Mouse (Mus musculus) layer of hippocampus, adult 11-12 months (tissue): ENCODE measurements around the gene Mgrn1.

Source experiments
- DNase-seq: peaks from one replicate; pipeline ENCODE4 v3.0.0; 2022; ENCODE audit warnings: low spot score

Gene Mgrn1

DNA sequence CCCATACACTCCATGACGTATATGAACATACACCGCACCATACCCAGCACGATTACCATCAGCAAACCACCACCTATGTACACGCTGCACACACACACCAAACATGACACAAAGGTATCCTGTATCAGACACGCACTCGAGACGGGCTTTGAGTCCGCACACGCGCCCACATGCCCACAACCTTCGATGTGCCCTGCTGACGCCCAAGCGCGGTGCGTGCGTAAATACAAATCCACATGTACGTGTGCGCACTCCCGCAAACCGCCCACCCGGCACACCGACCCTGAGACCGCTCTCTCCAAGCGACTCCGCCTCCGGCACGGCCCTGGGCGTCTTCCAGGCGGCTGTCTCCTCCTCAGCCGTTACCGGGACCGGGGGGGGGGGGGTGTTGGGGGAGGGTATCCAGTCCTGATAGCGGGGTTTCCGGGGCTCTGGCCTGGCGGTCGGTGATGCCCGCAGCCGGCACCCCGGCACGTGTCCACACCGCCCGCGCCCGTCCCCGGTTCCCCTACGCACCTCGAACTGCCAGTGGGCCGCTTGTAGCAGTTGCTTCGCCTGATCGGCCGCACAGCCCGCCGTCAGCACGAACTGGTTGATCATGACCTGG lies 6.8 kb upstream of the Mgrn1 start:
- DNase-seq: peak; percentile 55

DNA sequence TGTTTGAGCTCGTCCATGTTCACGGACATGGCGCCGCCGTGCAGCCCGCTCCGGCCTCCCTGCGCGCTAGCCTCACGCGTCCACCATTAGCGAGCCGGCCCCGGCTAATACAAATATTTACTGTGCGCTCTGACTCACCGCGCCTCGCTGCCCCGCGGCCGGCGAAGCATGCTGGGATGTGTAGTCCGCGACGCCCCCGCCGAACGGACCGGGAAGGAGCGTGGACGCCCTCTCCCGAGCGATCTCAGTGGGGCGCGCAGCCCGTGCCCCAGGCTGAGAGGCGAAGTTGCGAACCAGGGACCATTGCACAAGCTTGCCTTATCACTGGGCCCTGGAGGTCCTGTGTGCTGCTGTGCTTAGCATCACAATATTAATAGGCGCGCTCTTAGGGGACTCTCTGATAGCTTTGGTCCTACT lies 6.3 kb upstream of the Mgrn1 start:
- DNase-seq: peak; percentile 93

DNA sequence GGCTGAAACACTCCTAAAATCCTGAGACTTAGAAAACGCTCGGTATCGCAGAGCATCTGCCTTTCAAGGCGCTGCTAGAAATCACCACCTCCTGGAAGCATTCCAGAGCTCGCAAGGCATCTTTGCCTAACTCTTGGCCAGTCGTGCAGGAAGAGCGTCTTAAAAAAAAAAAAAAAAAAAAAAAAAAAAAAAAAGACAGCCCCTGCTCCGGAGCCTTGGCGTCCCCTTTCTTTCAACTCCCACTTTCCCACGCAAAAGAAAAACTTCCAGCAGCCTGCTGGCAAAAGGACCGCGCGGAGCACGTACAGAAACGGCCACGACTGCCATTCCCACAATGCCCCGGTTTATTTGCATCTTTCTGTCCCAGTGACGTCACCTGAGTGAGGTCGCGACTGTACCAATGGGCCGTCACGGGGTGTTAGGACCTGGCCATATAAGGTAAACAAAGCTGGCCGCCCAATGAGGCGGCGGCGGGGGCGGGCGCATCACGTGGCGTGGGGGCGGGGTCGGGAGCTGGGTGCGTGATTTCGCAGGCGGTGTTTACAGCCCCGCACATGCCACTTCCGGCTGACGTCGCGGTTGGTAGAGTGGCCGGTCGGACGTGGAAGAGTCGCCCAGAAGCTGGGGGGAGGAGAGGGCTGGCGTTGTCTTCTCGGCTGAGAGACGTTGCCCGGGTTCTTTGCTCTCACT lies 5.8 kb upstream of the Mgrn1 start, which contains the start of gene Ubald1:
Gene Ubald1 (minus strand): TSS at position 180 of the 690 bp plus-strand sequence.
- DNase-seq: peak; percentile 99

DNA sequence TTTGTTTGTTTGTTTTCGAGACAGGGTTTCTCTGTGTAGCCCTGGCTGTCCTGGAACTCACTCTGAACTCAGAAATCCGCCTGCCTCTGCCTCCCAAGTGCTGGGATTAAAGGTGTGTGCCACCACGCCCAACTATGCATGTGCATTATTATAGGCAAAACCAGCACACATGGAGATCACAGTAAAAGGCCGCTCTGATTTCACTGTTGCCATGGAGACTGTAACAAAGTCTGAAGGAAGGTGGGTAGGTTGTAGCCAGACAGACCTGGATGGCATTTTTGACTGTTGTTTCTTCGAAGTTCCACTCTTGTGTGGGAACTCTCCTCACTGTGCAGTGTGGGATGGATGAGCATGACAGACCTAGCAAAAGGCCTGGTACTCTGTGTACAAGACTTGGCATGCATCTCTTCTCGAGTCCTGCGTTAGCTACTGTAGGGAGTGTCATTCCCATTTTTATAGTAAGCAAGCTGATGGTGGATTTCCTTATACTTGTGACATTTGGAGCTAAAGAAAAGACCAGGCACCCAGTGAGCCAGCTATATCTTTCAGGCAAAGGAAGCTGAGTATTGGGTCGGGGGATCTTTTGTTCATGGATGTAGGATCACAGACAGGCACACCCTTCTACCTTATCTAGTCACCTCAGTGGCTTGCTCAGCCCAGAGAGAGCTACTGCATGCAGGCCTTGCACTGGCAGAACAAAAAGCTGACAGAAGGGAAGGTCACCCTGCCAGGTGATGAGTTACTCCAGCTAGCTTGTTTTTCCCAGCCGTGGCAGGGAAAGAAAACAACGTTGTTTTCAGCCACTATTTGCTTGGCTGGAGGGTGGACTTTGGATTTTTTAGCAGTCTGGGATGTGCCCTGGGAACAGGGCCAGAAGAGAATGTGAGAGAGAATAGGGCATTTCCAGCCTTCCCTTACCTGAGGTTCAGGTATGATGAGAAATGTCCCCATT lies 4.4 kb upstream of the Mgrn1 start:
- no peak for DNase-seq

DNA sequence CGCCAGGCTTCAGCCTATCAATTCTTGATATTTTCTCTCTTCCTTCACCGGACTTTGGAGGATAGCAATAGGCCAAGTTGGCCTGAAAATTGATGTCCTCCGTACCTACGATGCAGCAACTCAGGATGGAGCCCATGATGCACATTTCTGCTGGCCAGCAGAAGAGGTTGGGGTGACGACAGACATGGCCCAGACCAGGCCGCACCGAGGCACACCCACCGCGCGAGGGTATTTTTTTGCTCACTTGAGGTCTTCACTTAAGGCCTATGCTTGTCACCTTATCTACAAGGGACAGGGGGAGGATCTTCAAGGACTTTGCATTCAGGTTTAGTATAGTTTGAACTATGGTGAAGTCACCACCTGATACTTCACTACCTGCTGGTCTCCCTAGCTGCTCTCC lies 1.1 kb upstream of the Mgrn1 start:
- DNase-seq: no peak

DNA sequence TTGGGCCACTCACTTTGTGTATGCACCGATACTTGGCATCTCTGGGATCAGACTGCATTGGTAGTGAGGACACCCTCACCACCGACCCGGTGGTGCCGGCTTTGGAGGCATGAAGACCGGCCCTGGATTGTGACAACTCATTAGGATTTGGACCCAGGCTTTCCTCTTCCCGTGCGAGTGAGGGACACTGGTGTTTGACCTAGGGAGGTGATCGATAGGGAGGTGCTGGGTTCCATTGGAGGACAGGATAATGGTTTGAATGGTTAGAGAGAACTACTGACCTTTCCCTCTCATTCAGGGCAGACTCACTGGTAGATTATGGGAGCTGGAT lies 606 bp downstream of the Mgrn1 start:
- DNase-seq: no peak

DNA sequence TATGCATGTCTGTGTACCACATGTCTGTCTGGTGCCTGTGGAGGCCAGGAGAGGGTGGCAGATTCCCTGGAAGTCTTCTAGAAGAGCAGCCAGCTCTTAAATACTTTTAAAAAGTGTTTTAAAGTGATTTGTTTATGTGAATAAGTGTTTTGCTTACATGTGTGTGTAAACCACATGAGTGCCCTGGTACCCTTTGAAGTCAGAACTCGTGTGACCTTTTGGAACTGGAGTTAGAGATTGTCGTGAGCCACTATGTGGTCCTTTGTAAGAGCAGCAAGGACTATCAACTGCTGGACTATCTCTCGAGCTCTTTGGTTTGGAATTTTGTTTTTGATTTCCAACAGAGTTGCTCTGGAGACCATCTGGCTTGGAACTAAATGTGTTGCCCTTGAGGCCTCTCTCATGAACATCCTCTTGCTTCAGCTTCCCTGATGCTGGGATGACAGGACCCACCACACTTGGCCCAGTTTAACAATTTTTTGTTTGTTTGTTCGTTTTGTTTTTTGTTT lies 4.2 kb downstream of the Mgrn1 start:
- no peak for DNase-seq

DNA sequence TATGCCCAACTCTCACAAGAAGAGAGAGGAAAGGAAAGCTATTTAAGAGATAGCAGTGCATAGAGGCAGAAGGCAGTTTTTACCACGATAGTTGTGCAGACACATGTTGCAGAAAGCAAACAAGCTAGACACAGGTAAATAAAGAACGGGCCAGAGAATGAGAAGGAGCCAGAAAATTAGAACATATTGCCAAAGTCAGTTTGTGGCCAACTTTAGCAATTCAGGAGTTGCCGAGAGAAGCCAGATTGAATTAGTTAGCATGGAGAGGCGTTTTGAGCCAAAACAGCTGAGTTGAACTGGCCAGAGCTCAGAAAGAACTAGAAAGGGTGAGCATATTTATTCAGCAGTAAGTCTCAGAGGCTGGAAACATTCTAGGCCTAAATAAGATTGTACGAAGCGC lies 6.1 kb downstream of the Mgrn1 start:
- no peak for DNase-seq

DNA sequence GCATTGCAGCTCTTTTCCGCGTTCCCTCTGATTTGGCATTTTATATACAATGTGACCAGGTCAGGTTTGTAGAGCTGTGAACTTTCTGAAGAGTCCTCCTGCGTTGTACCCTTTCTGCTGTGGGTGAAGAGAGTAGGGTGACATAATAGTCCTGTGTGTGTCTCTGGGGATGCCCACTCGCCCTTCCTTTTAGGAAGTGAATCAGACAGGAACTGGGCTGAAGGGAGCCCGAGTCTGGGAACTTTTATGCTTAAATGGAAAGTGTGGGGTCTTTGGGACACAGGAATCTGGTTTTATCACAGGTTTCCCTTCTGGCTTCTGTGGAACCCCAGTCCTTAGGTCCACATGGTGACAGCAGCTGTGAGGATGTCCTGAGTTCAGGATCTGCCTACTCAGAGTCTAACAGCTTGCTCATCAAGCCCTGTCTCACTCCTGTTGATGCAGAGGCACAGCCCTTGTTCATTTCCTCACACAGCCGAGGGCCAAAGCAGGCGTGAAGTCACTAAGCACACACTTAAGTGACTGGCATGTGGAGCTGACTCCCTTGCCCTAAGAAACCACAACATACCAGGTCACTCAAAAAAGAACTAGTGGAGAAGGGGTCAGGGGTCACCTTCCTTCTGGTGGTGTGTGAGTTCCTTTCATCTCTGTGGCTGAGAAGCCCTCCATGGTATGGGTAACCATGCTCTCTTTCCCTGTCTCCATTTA lies 8.3 kb downstream of the Mgrn1 start:
- no peak for DNase-seq

DNA sequence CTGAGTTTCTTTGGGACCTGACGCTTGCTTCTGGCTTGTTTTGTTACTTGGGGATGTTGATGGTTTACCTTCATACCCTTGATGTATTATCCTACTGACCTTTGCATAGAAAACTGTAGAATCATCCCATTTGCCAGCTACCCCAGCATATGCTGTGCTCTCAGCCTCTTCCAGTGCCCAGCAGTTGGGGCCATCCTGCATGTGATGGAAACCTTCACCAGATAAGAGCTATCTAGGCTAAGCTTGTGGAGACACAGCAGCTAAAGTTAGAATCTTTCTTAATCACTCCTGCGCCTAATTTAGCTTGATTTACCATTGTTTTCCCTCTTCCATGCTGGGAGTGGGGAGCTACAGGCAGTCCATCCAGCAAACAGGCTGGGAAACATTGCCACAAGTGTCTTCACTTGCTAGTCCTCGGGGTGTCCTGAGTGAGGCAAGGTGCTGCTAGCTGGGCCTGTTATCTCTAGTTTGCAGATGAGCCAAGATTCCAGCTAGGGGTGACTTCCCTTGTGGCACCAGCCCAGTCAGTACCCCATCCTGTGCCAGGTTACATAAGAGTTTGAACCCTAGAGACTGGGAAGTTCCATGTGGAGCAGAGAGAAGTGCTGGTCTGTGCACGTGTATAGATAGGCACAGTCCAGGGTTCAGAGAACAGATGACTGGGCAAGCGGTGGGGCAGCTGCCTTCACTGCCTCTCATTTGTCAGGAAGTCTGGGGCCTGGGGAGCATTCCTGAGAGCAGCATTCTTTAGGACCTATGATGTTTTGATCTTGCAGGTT lies 10.4 kb downstream of the Mgrn1 start:
- DNase-seq: no peak

DNA sequence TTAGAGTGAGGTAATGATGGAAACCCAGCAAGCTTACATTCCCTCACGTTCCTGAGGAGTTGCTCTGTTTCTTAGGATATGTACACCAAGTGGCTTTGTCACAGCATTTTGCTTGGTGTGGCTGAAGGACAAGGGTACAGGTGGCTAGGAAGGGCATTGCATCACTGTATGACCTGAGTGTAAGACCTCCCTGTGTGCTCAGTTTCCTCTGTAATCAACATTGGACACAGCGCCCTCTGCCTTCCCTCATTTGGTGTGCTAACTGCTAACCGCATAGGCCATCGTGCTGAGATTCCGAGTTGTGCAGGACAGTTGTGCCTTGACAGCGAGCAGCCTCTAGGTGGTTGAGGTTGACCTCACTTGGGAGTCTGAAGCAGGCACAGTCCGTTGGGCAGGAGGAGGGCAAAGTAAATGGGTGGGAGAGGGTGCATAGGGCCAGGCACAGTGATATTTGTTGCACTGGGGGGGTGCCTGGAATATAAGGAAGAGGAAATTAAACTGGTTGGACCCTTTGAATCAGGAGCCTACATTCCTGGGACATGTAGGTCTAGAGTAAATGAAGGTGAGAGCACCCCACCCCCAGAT lies 11.2 kb downstream of the Mgrn1 start:
- DNase-seq: no peak

DNA sequence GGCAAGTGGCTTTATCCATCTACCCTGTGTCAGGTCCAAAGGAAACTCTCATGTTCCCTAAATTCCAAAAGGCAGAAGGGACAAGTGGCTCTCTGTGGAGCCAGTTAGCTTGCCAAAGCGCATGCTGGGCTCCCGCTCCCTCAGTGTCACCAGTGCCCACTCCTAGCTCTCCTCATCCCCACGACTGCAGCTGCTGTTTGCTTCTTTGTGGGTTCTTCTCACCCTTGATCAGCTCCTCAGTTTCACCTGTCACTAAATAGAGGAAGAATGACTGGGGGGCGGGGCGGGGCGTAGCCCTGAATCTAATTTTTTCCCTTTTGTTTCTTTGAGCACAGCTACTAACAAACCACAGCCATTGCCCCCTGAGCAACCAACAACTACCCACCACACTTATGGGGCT lies 12.8 kb downstream of the Mgrn1 start:
- no peak for DNase-seq

DNA sequence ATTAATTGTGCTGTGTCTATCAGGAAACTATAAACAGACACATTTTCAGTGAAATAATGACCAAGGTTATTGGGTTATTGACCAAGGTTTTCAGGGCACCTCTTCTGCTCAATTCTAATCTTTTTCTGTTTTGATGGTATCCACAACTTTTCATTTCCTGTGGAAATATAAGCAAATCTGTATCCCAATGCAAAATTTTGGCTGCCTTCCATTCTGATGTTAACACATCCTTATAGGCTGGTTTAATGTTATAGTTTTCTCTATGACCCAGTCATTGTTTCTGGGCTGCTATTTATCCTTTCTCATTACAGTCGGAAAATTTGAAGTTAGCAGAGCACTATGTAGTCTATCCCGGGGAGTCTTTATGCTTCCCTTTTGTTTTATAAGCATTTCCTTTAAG lies 13.7 kb downstream of the Mgrn1 start:
- no peak for DNase-seq

DNA sequence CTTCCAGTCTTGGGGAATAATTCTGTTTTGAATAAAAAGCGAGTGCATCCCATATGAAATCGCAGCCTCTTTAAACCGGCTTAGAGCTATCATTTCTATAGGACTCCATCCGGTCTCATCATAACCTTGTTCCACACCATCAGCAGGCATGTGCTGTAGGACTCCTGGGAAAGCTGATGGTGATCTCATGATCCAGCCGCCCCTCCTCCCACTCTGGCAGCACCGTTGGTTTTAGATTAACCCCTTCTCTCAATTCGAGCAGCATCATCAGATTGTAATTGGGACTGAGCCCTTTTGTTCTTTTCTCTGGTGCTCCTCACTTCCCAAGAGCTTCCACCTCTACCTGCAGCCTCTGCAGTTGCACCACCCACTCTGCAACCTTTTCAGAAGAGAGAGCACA lies 15.1 kb downstream of the Mgrn1 start:
- DNase-seq: no peak

DNA sequence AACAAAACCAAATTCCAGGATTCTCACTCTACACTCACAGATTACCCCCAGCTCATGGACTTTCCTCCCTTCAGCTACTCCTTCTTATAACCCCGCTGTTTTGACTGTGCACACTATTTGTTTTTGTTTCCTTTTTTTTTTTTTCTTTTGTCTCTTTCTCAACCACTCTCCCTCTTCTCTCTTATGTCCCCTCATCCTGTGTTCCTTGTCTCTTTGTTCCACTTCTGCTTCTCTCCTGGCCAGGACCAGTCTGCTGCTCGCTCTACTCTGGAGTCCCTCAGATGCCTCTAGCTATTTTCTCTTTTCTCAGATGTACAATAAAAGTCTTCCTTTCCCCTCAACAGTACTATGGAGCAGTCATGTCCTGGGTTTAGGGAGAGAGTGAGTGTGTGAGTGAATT lies 16.3 kb downstream of the Mgrn1 start:
- no peak for DNase-seq

DNA sequence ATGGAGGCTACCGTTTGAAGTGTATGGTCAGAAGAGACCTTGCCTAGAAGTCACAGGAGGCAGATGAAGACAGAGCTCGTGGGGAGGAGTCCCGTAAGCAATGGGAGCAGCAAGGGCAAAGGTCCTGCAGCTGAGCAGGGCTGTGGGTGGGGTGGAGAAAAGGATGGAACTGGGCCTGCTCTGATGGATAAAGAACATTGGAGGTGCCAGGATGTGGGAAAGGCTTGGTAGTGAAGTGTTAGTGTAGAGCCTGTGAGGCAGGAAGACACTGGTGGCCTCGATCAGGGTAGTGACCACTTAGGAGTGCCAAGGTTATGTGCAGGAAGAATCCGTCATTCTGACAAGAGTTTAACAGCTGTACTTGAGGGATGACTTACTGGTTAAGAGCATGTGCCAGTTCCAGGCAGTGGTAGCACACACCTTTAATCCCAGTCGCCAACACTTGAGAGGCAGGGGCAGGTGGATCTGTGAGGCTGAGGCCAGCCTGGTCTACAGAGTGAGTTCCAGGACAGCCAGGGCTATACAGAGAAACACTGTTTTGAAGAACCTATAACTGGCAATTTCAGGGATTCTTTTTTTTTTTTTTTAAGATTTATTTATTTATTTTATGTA lies 17.5 kb downstream of the Mgrn1 start:
- no peak for DNase-seq

DNA sequence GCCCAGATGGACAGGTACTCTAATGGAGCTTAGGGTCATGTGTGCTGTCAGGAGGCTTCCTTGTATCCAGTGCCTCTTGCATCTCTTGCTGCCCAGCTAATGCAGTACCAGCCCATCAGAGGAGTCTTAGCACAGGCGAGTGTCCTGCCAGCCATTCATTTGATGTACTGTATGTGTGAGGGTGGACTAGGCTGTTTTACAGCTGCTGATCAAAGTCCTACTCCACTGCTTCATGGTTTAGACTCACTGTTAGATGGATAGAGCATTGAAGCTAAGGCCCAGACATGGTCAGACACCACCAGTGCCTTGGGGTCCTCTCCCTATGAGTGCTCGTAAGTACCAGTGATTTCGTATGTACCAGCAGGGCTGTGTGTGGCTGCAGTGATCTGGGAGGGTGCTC lies 18.8 kb downstream of the Mgrn1 start:
- DNase-seq: no peak

DNA sequence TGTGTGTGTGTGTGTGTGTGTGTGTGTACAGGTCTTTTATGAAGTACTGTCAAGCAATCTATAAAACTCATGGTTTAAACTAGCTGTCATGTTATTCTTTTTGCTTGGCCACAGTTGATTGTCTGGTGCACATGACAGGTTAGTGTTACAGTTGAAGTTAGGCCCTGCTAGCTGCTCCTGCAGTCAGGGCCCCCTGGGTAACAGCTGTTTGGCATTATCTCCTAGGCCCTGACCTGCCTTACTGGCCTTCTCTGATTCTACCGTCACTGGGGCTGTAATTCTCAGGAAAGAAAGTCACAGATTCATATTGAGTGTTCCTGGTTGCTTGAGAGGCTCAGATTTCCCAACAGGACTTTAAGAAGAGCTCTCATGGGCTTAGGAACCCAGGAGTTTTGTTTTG lies 19.5 kb downstream of the Mgrn1 start:
- no peak for DNase-seq

DNA sequence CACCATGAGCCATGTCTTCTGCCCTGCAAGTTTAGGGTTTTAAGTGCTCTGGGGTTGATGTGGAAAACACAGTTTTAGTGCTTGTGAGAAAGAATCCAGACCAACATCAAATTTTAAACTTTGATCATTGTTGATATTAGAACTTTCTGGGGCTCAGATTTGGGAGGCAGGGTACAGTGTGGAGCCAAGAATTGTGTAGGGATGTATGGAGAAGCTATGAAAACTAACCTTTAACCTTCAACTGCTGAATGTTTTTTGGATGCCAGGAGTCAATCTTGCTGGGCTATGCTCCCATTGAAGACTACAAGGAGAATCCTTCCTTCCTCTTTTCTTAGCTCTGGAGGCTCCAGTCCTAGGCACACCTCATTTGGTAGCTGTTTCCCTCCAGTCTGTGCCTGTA lies 20.5 kb downstream of the Mgrn1 start:
- no peak for DNase-seq

DNA sequence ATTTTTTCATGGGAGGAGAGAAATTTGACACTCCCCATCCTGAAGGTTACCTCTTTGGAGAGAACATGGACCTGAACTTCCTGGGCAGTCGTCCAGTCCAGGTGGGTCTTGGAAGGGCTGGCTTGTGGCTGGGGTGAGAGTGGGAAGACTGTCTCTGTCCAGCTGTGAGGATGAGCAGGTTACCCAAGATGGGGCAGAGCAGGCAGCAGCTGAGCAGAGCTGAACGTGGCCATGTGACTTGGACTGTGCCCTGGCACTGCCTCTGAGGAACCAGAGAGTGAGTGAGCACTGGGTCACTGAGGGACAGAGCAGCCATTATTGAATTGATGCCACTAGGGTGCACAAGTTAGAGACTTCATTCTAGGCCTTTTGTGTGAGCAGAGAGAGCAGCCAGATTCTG lies 21.3 kb downstream of the Mgrn1 start:
- peak; percentile 52 for DNase-seq

DNA sequence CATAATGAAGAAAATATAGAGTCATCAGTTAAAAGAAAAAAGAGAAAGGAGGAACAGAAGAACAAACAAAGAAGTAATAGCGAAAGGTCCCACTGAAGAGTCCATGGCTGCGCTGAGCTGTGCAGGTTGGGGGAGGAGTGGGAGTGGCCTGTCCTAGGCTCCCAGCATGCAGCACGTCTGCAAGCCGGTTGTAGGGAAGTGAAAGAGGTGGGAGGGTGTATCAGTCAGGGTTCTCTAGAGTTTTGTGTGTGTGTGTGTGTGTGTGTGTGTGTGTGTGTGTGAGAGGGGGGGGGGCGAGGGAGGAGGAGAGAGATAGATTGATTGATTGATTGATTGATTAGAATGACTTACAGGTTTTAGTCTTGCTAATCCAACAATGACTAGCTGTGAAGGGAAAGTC lies 21.9 kb downstream of the Mgrn1 start:
- no peak for DNase-seq
